Comparison of ENCODE assay signal across 12 mouse cellular contexts in genomic region chr4:126739966-126740676, GRCm38 (mm10). TPM values are rescaled to one million over a fixed set of nuclear protein-coding genes. Genes with fewer than 3 reads are reported as not detected.
DNase-seq lines count a peak whose midpoint lies in the region; ATAC-seq and TF ChIP-seq lines count a peak whose summit lies in the region.
"Had no signal": no experiment of that assay in that cellular context is flagged by ENCODE, and none has a peak within 500 bp of the region (broad histone marks: within the 10 kb centered on the region; RNA-seq: fewer than 3 reads in every experiment).

No protein-coding gene starts in this region.

- no peak overlapping the region for H3K4me3 ChIP-seq in gastrocnemius, adult 2 months
- no peak overlapping the region for H3K4me3 ChIP-seq in midbrain, embryonic 10.5 days
- H3K4me3 ChIP-seq in midbrain, embryonic 15.5 days = no peak overlapping the region
- no peak overlapping the region for H3K4me3 ChIP-seq in bone marrow macrophage, adult 2 months (ENCODE audit: insufficient read depth, low read length)
- H3K4me3 ChIP-seq: limb, embryonic 12.5 days had no signal

- no peak for ATAC-seq in midbrain, embryonic 15.5 days (replicated peaks)
- no peak for ATAC-seq in monocyte, adult 5-6 weeks (replicated peaks; ENCODE audit: insufficient number of reproducible peaks, low FRiP score, low TSS enrichment, poor library complexity, severe bottlenecking)
- ATAC-seq: Patski had no signal

- H3K27ac ChIP-seq in gastrocnemius, adult 2 months = no peak overlapping the region
- no peak overlapping the region for H3K27ac ChIP-seq in midbrain, embryonic 10.5 days (replicated peaks)
- no peak overlapping the region for H3K27ac ChIP-seq in midbrain, embryonic 15.5 days
- H3K27ac ChIP-seq in bone marrow macrophage, adult 2 months (ENCODE audit: insufficient read depth, low read depth, low read length) = no peak overlapping the region
- H3K27ac ChIP-seq: limb, embryonic 12.5 days had no signal

- peaks cover 96% of the 10 kb centered on the region for H3K27me3 ChIP-seq in midbrain, embryonic 10.5 days (ENCODE audit: low read depth, poor library complexity, severe bottlenecking)
- H3K27me3 ChIP-seq in midbrain, embryonic 15.5 days (replicated peaks) = peaks cover 72% of the 10 kb centered on the region
- H3K27me3 ChIP-seq in splenic B cell, adult 2 months (ENCODE audit: control insufficient read depth, insufficient read depth, low read length, poor library complexity, severe bottlenecking) = no peaks in the 10 kb centered on the region; the same call in 1 of the 2 replicates

- H3K4me2 ChIP-seq in midbrain, embryonic 15.5 days = no peak overlapping the region
- H3K4me2 ChIP-seq: limb, embryonic 12.5 days had no signal

- no peak for DNase-seq in gastrocnemius, adult 2 months
- DNase-seq in gastrocnemius, postnatal 10 days = no peak
- peak; percentile 58 for DNase-seq in midbrain, embryonic 10.5 days (ENCODE audit: low spot score)
- DNase-seq in splenic B cell, adult 2 months (ENCODE audit: low read depth, low spot score) = peak; percentile 35
- no peak for DNase-seq in kidney, adult 11 months

- H3K36me3 ChIP-seq in midbrain, embryonic 10.5 days = peaks cover 11% of the 10 kb centered on the region
- peaks cover 7% of the 10 kb centered on the region for H3K36me3 ChIP-seq in midbrain, embryonic 15.5 days (replicated peaks)
- H3K36me3 ChIP-seq in splenic B cell, adult 2 months (ENCODE audit: control insufficient read depth, insufficient read depth, low read length, poor library complexity, severe bottlenecking) = no peaks in the 10 kb centered on the region

- TF ChIP-seq CTCF in gastrocnemius, adult 2 months (IDR thresholded peaks at IDR 0.05) = peak; percentile 45
- TF ChIP-seq CTCF in bone marrow macrophage, adult 2 months (IDR thresholded peaks at IDR 0.05; ENCODE audit: low read depth, low read length) = peak; percentile 51; the same call in 1 of the 2 replicates

- TF ChIP-seq POLR2A in bone marrow macrophage, adult 2 months (IDR thresholded peaks at IDR 0.05; ENCODE audit: borderline replicate concordance, low read depth, low read length) = no peak

- intact Hi-C loops in gastrocnemius, adult 2 months (cut with DNase I) = loop anchor here (2.0 to 5.0 kb wide), 2 partner anchors 107 to 188 kb away; no protein-coding TSS in a partner anchor

- no peak overlapping the region for H3K9ac ChIP-seq in midbrain, embryonic 15.5 days
- H3K9ac ChIP-seq: limb, embryonic 12.5 days had no signal

- peaks cover 43% of the 10 kb centered on the region for H3K4me1 ChIP-seq in midbrain, embryonic 10.5 days
- peaks cover 14% of the 10 kb centered on the region for H3K4me1 ChIP-seq in midbrain, embryonic 15.5 days
- H3K4me1 ChIP-seq in bone marrow macrophage, adult 2 months (ENCODE audit: control insufficient read depth, insufficient read depth, low read length) = no peaks in the 10 kb centered on the region

- 16% methylated on average over 10 of the region's 10 CpGs for WGBS in midbrain, embryonic 10.5 days
- 16% methylated on average over 10 of the region's 10 CpGs for WGBS in midbrain, embryonic 15.5 days

- no peaks in the 10 kb centered on the region for H3K9me3 ChIP-seq in midbrain, embryonic 10.5 days (replicated peaks)
- H3K9me3 ChIP-seq in midbrain, embryonic 15.5 days = no peaks in the 10 kb centered on the region

RNA-seq across cellular contexts. Expression of gene Tfap2e, which starts 4.1 kb away (rescaled TPM):
- total RNA-seq in gastrocnemius, adult 2 months (2021) = not detected
- not detected for total RNA-seq in gastrocnemius, postnatal 10 days (2021)
- 0.25 and 0.65 TPM in 2 replicates for polyA plus RNA-seq in midbrain, embryonic 10.5 days (2016; fragmentation: Nextera tagmentation; extraction: Ambion mirVana)
- polyA plus RNA-seq in midbrain, embryonic 15.5 days (2015; fragmentation: Nextera tagmentation; extraction: Ambion mirVana) = 0.79 and 0.93 TPM in 2 replicates
- polyA plus RNA-seq in bone marrow macrophage, adult 2 months (2012; ENCODE audit: insufficient read depth, insufficient read length, missing spikeins) = not detected in 2 replicates
- total RNA-seq in monocyte, adult 5-6 weeks (2017) = not detected in 3 replicates
- total RNA-seq: megakaryocyte, adult 5-6 weeks had no signal
- polyA plus RNA-seq: heart, embryonic 14.5 days; limb, embryonic 12.5 days; Patski had no signal

RNA-seq across cellular contexts. Expression of gene Ncdn, which starts 13.1 kb away (rescaled TPM):
- total RNA-seq in gastrocnemius, adult 2 months (2021) = 10 to 100 TPM; 11.0 to 11.7 TPM
- total RNA-seq in gastrocnemius, postnatal 10 days (2021) = 10 to 100 TPM; 12.0 to 13.3 TPM
- 33.5 and 38.1 TPM in 2 replicates for polyA plus RNA-seq in midbrain, embryonic 10.5 days (2016; fragmentation: Nextera tagmentation; extraction: Ambion mirVana)
- polyA plus RNA-seq in midbrain, embryonic 15.5 days (2015; fragmentation: Nextera tagmentation; extraction: Ambion mirVana) = 133 TPM in 2 replicates
- 10.8 and 13.1 TPM in 2 replicates for polyA plus RNA-seq in bone marrow macrophage, adult 2 months (2012; ENCODE audit: insufficient read depth, insufficient read length, missing spikeins)
- 4.7 to 9.4 TPM (median 6.5 TPM) in 3 replicates for total RNA-seq in monocyte, adult 5-6 weeks (2017)

RNA-seq across cellular contexts. Expression of gene AU040320, which starts 13.2 kb away (rescaled TPM):
- 10 to 100 TPM; 27.8 to 29.3 TPM for total RNA-seq in gastrocnemius, adult 2 months (2021)
- 10 to 100 TPM; 22.2 to 24.2 TPM for total RNA-seq in gastrocnemius, postnatal 10 days (2021)
- polyA plus RNA-seq in midbrain, embryonic 10.5 days (2016; fragmentation: Nextera tagmentation; extraction: Ambion mirVana) = 24.4 and 27.8 TPM in 2 replicates
- 40.5 and 41.4 TPM in 2 replicates for polyA plus RNA-seq in midbrain, embryonic 15.5 days (2015; fragmentation: Nextera tagmentation; extraction: Ambion mirVana)
- 25.3 and 30.6 TPM in 2 replicates for polyA plus RNA-seq in bone marrow macrophage, adult 2 months (2012; ENCODE audit: insufficient read depth, insufficient read length, missing spikeins)
- 18.5 to 37.3 TPM (median 20.5 TPM) in 3 replicates for total RNA-seq in monocyte, adult 5-6 weeks (2017)

Comparison
In these comparisons a context has a peak if more than half of its experiments do, and no peak if none do; other contexts are left out.
1. DNase-seq: peak in midbrain, embryonic 10.5 days (single experiment) and splenic B cell, adult 2 months (single experiment); none in gastrocnemius, adult 2 months (single experiment), gastrocnemius, postnatal 10 days (single experiment) and kidney, adult 11 months (single experiment).